Mouse (Mus musculus) midbrain, embryonic 14.5 days (tissue): ENCODE data around the gene Acss1. TPM values are rescaled to one million over a fixed set of nuclear protein-coding genes. Genes with fewer than 3 reads are reported as not detected.
A peak's percentile ranks its signal among the peaks of the same experiment; 100 is the strongest.

ENCODE experiments used
- ATAC-seq: fragments of 200-750 bp; cut with Nextera tagmentation; 2 replicates; pipeline ENCODE4 v1.8.0; 2017; ENCODE audit warnings: moderate number of reproducible peaks, moderate library complexity; ENCODE audit not compliant: low FRiP score, low TSS enrichment
- DNase-seq: peaks from one replicate; pipeline ENCODE4 v3.0.0-alpha.2; 2015
- H3K27ac ChIP-seq: fragments of 300-500 bp; sonication (generic); replicated peaks from 2 replicates; pipeline ENCODE4 v1.5.1; 2014; ENCODE audit warnings: mild to moderate bottlenecking, low read depth, low read length, moderate library complexity
- H3K27me3 ChIP-seq: fragments of 300-500 bp; sonication (generic); 2 replicates; pipeline ENCODE4 v1.6.1; 2014; ENCODE audit warnings: low read length, control low read depth, mixed read lengths; ENCODE audit not compliant: control insufficient read depth, insufficient read depth
- H3K36me3 ChIP-seq: fragments of 300-500 bp; sonication (generic); 2 replicates; pipeline ENCODE4 v1.6.1; 2014; ENCODE audit warnings: low read length, control low read depth; ENCODE audit not compliant: control insufficient read depth, insufficient read depth
- H3K4me1 ChIP-seq: fragments of 300-500 bp; sonication (generic); 2 replicates; pipeline ENCODE4 v1.6.1; 2014; ENCODE audit warnings: mild to moderate bottlenecking, antibody characterized with exemption, low read length, control low read depth; ENCODE audit not compliant: control insufficient read depth, insufficient read depth
- H3K4me2 ChIP-seq: fragments of 300-500 bp; sonication (generic); 2 replicates; pipeline ENCODE4 v1.6.1; 2014; ENCODE audit warnings: mild to moderate bottlenecking, low read length, moderate library complexity
- H3K4me3 ChIP-seq: fragments of 300-500 bp; sonication (generic); replicated peaks from 2 replicates; pipeline ENCODE4 v1.5.1; 2014; ENCODE audit warnings: low read depth, low read length
- H3K9ac ChIP-seq: fragments of 300-500 bp; sonication (generic); replicated peaks from 2 replicates; pipeline ENCODE4 v1.6.1; 2014; ENCODE audit warnings: mild to moderate bottlenecking, low read length, moderate library complexity
- H3K9me3 ChIP-seq: fragments of 300-500 bp; sonication (generic); 2 replicates; pipeline ENCODE4 v1.6.1; 2016; ENCODE audit warnings: low read length, control low read depth, mixed read lengths; ENCODE audit not compliant: control insufficient read depth
- WGBS: fragments of 180-500 bp; shearing (Covaris S2); extraction: QIAGEN DNeasy Blood & Tissue Kit; methylation state at CpG from one replicate; pipeline ENCODE4 v1.1.7; 2014; 5-methylcytosine and 5-hydroxymethylcytosine counted together
- polyA plus RNA-seq: library from polyadenylated mRNA; unstranded; fragments of >200 nt; fragmentation: Nextera tagmentation; extraction: Ambion mirVana; gene quantifications from 2 replicates; pipeline ENCODE4 v1.2.1, GENCODE M21; 2014

Gene Acss1
- polyA plus RNA-seq, 1 experiment from 2014 or later, result 19.9 TPM

GRCm38 (mm10) chr2:150608872-150609560 lies 59.3 kb downstream of the Acss1 start:
- Histone ChIP-seq H3K36me3 (no peaks in the 10 kb centered on the region), H3K9ac (peak overlapping the region; percentile 4), H3K27me3 (no peaks in the 10 kb centered on the region), H3K4me3 (peak overlapping the region; percentile 80), H3K9me3 (no peaks in the 10 kb centered on the region), H3K4me2 (peak overlapping the region; percentile 67), H3K4me1 (peaks cover 9% of the 10 kb centered on the region), H3K27ac (0 out of 2 replicates have a peak overlapping the region, but pooled peaks have one; percentile 5)
- 2% methylated on average over 10 of the region's 10 CpGs for WGBS
- DNase-seq (peak; percentile 92), ATAC-seq (peak; percentile 59)

GRCm38 (mm10) chr2:150608087-150608799 lies 60.1 kb downstream of the Acss1 start, which contains the start of gene Apmap:
TSS of gene Apmap (minus strand) at chr2:150608567.
- Histone ChIP-seq H3K36me3 (no peaks in the 10 kb centered on the region), H3K4me2 (peak within 1 kb of the TSS; percentile 67), H3K9ac (peak within 1 kb of the TSS; percentile 69), H3K27ac (peak within 1 kb of the TSS; percentile 55), H3K27me3 (no peaks in the 10 kb centered on the region), H3K4me1 (peaks cover 9% of the 10 kb centered on the region), H3K9me3 (no peaks in the 10 kb centered on the region), H3K4me3 (peak within 1 kb of the TSS; percentile 80)
- under 1% methylated on average over 42 of the region's 42 CpGs for WGBS
- ATAC-seq (peak; percentile 97), DNase-seq (peak; percentile 100)

GRCm38 (mm10) chr2:150607086-150607485 lies 61.2 kb downstream of the Acss1 start:
- no peak for ATAC-seq
- H3K9ac ChIP-seq, result no peak overlapping the region
- no peak for DNase-seq
- peak overlapping the region; percentile 67 for H3K4me2 ChIP-seq
- no peaks in the 10 kb centered on the region for H3K9me3 ChIP-seq
- H3K27ac ChIP-seq, result no peak overlapping the region
- H3K27me3 ChIP-seq, result no peaks in the 10 kb centered on the region
- H3K4me1 ChIP-seq, result peaks cover 9% of the 10 kb centered on the region
- H3K36me3 ChIP-seq, result no peaks in the 10 kb centered on the region
- H3K4me3 ChIP-seq, result peak overlapping the region; percentile 80; the same call in 1 of the 2 replicates
- 74% methylated on average over 1 of the region's 1 CpGs for WGBS

DNA sequence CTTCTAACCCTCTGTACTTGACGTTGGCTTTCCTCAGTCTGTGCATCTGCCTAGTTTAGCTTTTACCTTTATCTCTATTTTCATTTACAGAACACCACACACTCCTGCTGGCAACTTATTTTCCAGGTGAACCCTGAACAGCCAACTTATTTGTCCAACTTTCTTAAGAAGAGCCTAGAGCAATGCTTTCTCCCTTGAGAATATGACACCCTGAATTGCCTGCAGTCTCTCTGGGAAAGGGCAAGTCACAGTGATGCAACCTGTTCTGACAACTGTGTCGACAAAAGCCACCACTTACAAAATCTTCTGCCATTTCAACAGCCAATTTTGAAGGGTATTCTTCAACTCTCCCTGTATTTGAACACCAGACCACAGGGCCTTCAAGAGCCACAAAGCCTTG lies 63.5 kb downstream of the Acss1 start:
- Histone ChIP-seq H3K4me1 (peaks cover 9% of the 10 kb centered on the region), H3K36me3 (no peaks in the 10 kb centered on the region), H3K27me3 (no peaks in the 10 kb centered on the region), H3K4me2 (no peak overlapping the region), H3K4me3 (no peak overlapping the region), H3K27ac (no peak overlapping the region), H3K9ac (no peak overlapping the region), H3K9me3 (no peaks in the 10 kb centered on the region)
- DNase-seq (no peak), ATAC-seq (no peak)
- 93% methylated on average over 2 of the region's 2 CpGs for WGBS

- DNase-seq (no peak), ATAC-seq (no peak)
- WGBS, result 96% methylated on average over 2 of the region's 2 CpGs
- H3K4me2 ChIP-seq, result no peak overlapping the region
- H3K9me3 ChIP-seq, result no peaks in the 10 kb centered on the region
- no peak overlapping the region for H3K9ac ChIP-seq
- H3K4me3 ChIP-seq, result no peak overlapping the region
- H3K27ac ChIP-seq, result no peak overlapping the region
- H3K36me3 ChIP-seq, result 0 out of 2 replicates have a peak, but pooled peaks cover 2% of the 10 kb centered on the region
- no peaks in the 10 kb centered on the region for H3K27me3 ChIP-seq
- H3K4me1 ChIP-seq, result peaks cover 3% of the 10 kb centered on the region
Measured at GRCm38 (mm10) chr2:150602166-150602565, 66.1 kb downstream of the Acss1 start.

- ATAC-seq (no peak), DNase-seq (no peak)
- Histone ChIP-seq H3K27ac (no peak overlapping the region), H3K36me3 (0 out of 2 replicates have a peak, but pooled peaks cover 2% of the 10 kb centered on the region), H3K9me3 (no peaks in the 10 kb centered on the region), H3K9ac (no peak overlapping the region), H3K4me3 (no peak overlapping the region), H3K4me1 (no peaks in the 10 kb centered on the region), H3K27me3 (no peaks in the 10 kb centered on the region), H3K4me2 (no peak overlapping the region)
- 95% methylated on average over 2 of the region's 2 CpGs for WGBS
Measured at GRCm38 (mm10) chr2:150600263-150600662, 68.0 kb downstream of the Acss1 start.

- no peak overlapping the region for H3K9ac ChIP-seq
- ATAC-seq (no peak), DNase-seq (no peak)
- H3K4me2 ChIP-seq, result no peak overlapping the region
- no peak overlapping the region for H3K4me3 ChIP-seq
- no peaks in the 10 kb centered on the region for H3K9me3 ChIP-seq
- H3K36me3 ChIP-seq, result peaks cover 24% of the 10 kb centered on the region
- H3K27ac ChIP-seq, result no peak overlapping the region
- 96% methylated on average over 3 of the region's 3 CpGs for WGBS
- no peaks in the 10 kb centered on the region for H3K4me1 ChIP-seq
- no peaks in the 10 kb centered on the region for H3K27me3 ChIP-seq
Measured at GRCm38 (mm10) chr2:150595411-150596190, 72.7 kb downstream of the Acss1 start.

DNA sequence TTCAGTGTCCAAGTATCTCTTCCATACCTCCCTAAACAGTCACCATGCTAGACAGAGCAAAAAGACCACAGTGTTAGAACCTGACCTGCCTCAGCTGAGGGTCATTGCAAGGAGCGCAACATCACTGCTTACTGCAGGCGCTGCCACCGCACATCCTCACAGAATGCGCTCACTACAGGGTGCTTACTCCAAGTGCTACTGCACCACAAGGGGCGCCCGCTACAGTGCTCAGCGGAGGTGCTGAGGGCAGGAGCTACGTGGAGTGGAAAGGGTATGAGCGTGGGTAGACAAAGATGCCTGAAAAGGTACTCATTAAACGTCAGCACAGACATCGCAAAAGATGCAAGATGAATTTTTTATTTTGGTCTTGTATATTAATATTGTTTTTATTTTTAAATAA lies 79.2 kb downstream of the Acss1 start:
- no peak overlapping the region for H3K9ac ChIP-seq
- H3K9me3 ChIP-seq, result no peaks in the 10 kb centered on the region
- DNase-seq (no peak), ATAC-seq (no peak; the same call in 1 of the 2 replicates)
- no peak overlapping the region for H3K4me3 ChIP-seq
- 76% methylated on average over 11 of the region's 11 CpGs for WGBS
- peaks cover 69% of the 10 kb centered on the region for H3K36me3 ChIP-seq
- H3K27me3 ChIP-seq, result no peaks in the 10 kb centered on the region
- H3K27ac ChIP-seq, result no peak overlapping the region
- H3K4me2 ChIP-seq, result no peak overlapping the region
- no peaks in the 10 kb centered on the region for H3K4me1 ChIP-seq
